ENCODE assay signal across 20 mouse cellular contexts in genomic region chr19:46668263-46668662, GRCm38 (mm10). TPM values are rescaled to one million over a fixed set of nuclear protein-coding genes. Genes with fewer than 3 reads are reported as not detected.
"Had no signal": no experiment of that assay in that cellular context is flagged by ENCODE, and none has a peak within 500 bp of the region (broad histone marks: within the 10 kb centered on the region; RNA-seq: fewer than 3 reads in every experiment).

No protein-coding gene starts in this region.

- H3K9ac ChIP-seq: kidney, embryonic 15.5 days; limb, embryonic 12.5 days; midbrain, embryonic 15.5 days; neural tube, embryonic 13.5 days had no signal

- H3K4me1 ChIP-seq: kidney, embryonic 15.5 days; limb, embryonic 12.5 days had no signal

- ATAC-seq: lung, postnatal 0 days; midbrain, embryonic 15.5 days had no signal

- H3K36me3 ChIP-seq: kidney, embryonic 15.5 days; limb, embryonic 12.5 days; midbrain, embryonic 10.5 days; midbrain, embryonic 15.5 days; neural tube, embryonic 13.5 days had no signal

- H3K27ac ChIP-seq: kidney, embryonic 15.5 days; limb, embryonic 12.5 days; midbrain, embryonic 10.5 days; midbrain, embryonic 15.5 days; neural tube, embryonic 13.5 days had no signal

- H3K4me3 ChIP-seq: kidney, embryonic 15.5 days; limb, embryonic 12.5 days; midbrain, embryonic 10.5 days; midbrain, embryonic 15.5 days; neural tube, embryonic 13.5 days had no signal

- H3K4me2 ChIP-seq: kidney, embryonic 15.5 days; limb, embryonic 12.5 days; midbrain, embryonic 15.5 days; neural tube, embryonic 13.5 days had no signal

- H3K27me3 ChIP-seq: midbrain, embryonic 15.5 days; neural tube, embryonic 13.5 days had no signal

- DNase-seq: kidney, adult 11 months; kidney, postnatal 25 days; lung, adult 18-20 months; lung, postnatal 4 days; retina, postnatal 1 day; right cerebral cortex, postnatal 4 days; spleen, adult 18-20 months; thymus, postnatal 36 days had no signal

- H3K9me3 ChIP-seq: kidney, embryonic 15.5 days; limb, embryonic 12.5 days; midbrain, embryonic 10.5 days; midbrain, embryonic 15.5 days; neural tube, embryonic 13.5 days had no signal

RNA-seq across cellular contexts. Expression of gene Cyp17a1, which starts 4.7 kb away (rescaled TPM):
- total RNA-seq: layer of hippocampus, postnatal 36 days; left cerebral cortex, adult 8-10 months; left cerebral cortex, postnatal 25 days; megakaryocyte, adult 5-6 weeks had no signal
- polyA plus RNA-seq: intestine, embryonic 14.5 days; limb, embryonic 12.5 days; midbrain, embryonic 10.5 days; midbrain, embryonic 15.5 days; neural tube, embryonic 13.5 days; stomach, embryonic 14.5 days had no signal
